Mouse (Mus musculus) fibroblast of lung, adult 2 months (primary cell): ENCODE data around the gene Hs3st6.

Source experiments
- DNase-seq: peaks from one replicate; pipeline ENCODE4 v3.0.0-alpha.2; 2011; ENCODE audit warnings: low read depth

The Hs3st6 gene

GRCm38 (mm10) chr17:24729067-24729466, 23.7 kb upstream of the Hs3st6 start:
- no peak for DNase-seq

DNA sequence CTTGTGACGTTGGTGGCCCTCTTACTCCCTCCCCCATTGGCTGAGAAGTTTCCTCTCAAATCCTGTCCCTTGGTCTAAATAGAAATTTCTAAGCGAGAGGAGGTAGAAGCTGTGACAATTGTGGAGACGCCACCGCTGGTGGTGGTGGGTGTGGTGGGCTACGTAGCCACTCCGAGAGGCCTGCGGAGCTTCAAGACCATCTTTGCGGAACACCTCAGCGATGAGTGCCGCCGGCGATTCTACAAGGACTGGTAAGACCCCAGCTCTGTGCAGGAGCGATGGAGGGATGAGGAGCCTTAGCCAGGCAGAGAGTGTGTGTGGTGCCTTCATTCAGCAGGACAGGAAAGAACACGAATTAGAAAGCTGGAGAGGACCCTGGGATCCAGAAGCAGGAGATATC, 22.0 kb upstream of the Hs3st6 start:
- no peak for DNase-seq

DNA sequence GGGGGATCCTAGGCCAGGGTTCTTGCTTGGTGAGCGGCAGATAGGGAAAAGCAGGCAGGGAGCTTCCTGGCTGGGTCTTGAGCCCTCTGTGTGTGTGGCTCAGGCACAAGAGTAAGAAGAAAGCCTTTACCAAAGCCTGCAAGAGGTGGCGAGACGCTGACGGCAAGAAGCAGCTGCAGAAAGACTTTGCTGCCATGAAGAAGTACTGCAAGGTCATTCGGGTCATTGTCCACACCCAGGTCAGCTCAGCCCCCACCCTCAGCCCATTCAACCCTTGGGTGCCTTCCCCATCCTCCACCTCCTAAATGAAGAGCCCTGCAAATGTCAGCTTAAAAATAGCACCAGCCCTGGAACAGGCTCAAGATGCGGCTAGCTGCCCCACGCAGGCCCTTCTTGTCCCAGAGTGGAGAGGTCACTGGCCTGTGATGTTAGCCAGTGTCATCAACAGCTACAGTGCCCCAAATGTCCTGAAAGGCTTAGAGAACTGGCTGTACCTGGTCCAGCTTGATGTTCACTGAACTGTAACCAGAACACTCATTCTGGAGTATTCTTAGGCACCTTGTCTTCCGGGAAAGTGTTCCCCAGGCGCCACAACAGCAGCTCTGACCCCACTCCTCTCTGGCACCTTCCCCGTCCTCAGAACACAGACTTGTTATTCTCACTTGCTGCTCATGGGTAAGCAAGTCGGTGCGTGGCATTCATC, 20.4 kb upstream of the Hs3st6 start:
- DNase-seq = no peak

- no peak for DNase-seq
Observed at GRCm38 (mm10) chr17:24733434-24734050, 19.2 kb upstream of the Hs3st6 start.

DNA sequence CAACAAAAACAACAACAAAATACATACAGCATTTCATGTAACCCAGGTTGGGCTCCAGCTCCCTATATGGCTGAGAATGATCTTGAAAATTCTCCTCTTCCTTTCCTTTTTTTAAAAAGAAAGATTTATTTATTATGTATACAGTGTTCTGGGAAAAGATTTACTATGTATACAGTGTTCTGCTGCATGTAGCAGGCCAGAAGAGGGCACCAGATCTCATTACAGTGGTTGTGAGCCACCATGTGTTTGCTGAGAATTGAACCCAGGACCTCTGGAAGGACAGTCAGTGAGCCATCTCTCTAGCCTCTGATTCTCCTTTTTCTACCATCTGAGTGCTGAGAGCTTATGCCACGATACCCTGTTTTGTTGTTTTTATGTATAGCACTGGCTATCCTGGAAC, 18.3 kb upstream of the Hs3st6 start:
- DNase-seq = no peak

GRCm38 (mm10) chr17:24735446-24735845, 17.3 kb upstream of the Hs3st6 start:
- DNase-seq = no peak

DNA sequence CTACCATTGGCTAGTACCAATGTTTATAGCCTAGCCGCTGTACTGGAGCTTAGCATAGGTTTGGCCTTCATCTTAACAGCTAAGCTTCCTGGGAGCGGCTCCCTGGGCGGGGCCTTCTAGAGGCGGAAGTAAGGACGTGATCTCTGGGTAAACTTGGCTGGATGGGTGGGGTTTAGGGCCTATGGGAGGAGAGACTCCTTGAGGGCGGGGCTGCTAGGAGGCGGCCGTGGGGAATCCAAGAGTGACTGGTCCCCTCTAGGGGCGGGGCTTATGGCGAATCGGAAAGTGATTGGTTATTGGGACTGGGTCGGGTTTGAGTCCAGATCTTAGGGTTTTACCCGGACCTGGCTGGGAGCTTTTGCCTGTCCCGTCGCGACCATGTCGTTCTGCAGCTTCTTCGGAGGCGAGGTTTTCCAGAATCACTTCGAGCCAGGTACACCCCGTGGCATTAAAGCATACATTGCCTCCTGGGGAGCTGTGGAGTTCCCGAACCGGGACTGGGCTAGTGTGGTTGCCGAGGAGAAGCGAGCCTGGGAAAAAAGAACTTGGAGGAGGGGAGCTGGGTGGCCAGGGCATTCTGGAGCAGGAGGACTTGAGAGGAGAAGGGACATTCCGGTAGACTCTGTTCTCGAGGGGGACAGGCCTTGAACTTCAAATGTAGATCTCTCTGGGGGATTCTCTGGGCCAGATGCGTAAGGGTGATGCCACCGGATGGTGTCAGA, 16.3 kb upstream of the Hs3st6 start, which contains the start of gene Msrb1:
Gene Msrb1 (plus strand): TSS at position 313 of the 722 bp plus-strand sequence.
- peak; percentile 98 for DNase-seq

GRCm38 (mm10) chr17:24737135-24737810, 15.5 kb upstream of the Hs3st6 start:
- DNase-seq = no peak

DNA sequence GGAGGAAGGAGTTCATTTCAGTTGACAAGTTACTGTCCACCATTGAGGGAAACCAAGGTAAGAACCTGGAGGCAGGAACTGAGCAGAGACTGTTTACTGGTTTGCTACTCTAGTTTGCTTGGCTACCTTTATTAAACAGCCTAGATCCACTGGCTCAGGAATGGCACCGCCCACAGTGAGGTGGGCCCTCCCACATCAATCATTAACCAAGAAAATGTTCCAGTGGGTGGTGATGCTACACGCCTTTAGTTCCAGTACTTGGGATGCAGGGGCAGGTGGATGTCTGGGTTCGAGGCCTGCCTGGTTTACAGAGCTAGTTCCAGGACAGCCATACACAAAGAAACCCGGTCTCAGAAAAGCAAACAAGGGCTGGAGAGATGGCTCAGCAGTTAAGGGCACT, 14.6 kb upstream of the Hs3st6 start:
- DNase-seq = no peak

DNA sequence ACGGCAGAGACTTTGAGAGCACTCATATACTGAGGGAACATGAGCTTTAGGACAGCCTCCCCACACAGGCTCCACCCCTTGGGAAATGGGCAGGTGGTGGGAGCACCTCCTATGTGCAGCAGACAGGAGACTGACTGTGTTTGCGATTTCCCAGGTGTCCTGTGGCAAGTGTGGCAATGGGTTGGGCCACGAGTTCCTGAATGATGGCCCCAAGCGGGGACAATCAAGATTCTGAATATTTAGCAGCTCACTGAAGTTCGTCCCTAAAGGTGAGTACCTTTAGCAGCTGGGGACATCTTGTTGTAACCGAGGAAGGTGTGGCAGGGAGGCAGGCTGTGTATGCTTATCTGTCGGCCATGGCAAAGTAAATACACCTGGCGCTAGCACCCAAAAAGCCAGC, 12.9 kb upstream of the Hs3st6 start:
- no peak for DNase-seq

- DNase-seq = no peak
Observed at GRCm38 (mm10) chr17:24742307-24742706, 10.5 kb upstream of the Hs3st6 start.

DNA sequence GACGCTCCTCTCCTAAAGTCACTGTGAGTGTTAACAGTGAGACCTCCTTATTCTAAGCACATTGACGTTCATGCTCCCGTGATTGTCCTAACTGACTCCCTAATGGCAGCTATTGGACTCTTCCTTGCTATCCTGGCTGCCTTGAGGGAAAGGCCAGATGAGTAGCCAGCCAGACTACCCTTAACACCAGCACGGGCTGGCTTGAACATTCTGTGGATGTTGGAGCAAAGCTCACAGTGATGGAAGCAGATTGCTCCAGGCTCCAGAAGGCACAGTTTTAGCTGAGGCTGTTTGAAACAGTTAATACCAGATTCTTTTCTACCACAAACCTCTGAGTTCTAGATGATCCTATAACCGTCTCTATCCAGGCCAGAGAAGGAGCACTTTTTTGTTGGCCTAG, 8.9 kb upstream of the Hs3st6 start:
- no peak for DNase-seq

DNA sequence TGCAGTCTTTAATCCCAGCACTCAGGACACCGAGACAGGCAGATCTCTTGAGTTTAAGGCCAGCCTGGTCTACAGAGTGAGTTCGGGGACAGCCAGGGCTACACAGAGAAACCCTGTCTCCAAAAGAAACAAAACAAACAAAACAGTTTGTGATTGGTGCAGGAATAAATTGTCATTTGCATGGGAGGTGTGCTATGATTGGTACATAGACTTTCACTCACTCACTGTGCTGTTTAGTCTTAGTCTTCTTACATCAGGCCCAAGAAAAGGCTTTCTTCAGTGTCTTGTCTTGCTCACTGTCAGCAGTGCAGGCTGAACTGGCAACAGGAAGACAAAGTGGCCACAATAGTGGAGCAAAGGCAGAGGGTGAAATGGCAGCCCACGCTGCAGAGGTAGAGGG, 8.4 kb upstream of the Hs3st6 start:
- no peak for DNase-seq

GRCm38 (mm10) chr17:24745526-24746497, 7.0 kb upstream of the Hs3st6 start:
- peak; percentile 70 for DNase-seq

- no peak for DNase-seq
Observed at GRCm38 (mm10) chr17:24746986-24747385, 5.8 kb upstream of the Hs3st6 start.

GRCm38 (mm10) chr17:24751528-24751927, 1.3 kb upstream of the Hs3st6 start:
- DNase-seq = no peak

GRCm38 (mm10) chr17:24757394-24757793, 4.6 kb downstream of the Hs3st6 start:
- DNase-seq = no peak

DNA sequence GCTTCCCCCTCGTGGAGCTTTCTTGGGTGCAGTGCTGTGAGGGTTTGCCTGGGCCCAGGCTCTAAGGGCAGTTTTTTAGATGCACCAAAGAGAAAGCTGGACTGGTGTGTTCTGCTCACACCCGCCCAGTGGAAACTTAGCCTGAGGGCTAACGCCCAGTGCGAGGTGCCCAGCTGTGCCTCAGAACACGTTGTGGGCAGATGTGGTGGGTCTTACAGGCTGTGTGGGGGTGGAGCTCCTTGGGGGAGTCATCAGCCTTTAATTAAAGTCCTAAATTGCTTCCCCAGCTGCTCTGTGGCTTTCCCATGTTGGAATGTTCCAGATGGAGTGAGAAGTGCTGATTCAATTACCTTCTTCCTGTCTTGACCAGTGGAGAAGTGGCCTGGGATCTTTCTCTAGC, 8.3 kb downstream of the Hs3st6 start:
- no peak for DNase-seq

GRCm38 (mm10) chr17:24765016-24765905, 12.5 kb downstream of the Hs3st6 start:
- no peak for DNase-seq

GRCm38 (mm10) chr17:24766266-24766875, 13.6 kb downstream of the Hs3st6 start:
- no peak for DNase-seq
